20 mouse cellular contexts compared by ENCODE assay signal in the genomic region with DNA sequence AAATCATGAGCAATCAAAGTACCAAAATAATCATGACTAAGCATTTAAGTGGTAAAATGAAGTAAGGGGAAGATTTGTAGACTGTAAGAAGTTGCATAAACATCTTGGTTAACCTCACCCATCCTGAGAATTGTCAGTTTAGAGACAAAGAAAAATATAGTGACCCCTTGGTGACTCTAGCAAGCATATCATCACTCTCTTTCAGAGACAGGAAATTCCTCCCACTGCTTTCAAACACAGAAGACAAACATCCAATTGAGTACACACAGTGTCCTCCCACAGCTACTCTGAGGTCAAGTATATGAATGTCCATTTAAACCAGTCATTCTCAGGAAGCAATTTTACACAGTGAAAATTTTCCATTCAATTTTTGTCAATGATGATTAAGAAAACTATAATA.
DNase-seq lines count a peak whose midpoint lies in the region; ATAC-seq and TF ChIP-seq lines count a peak whose summit lies in the region.
"Had no signal": no experiment of that assay in that cellular context is flagged by ENCODE, and none has a peak within 500 bp of the region (broad histone marks: within the 10 kb centered on the region; RNA-seq: fewer than 3 reads in every experiment).

No protein-coding gene starts in this region.

- H3K79me2 ChIP-seq in liver, adult 2 months (ENCODE audit: control insufficient read depth, insufficient read depth, low read length) = no peaks in the 10 kb centered on the region

- peak; percentile 23 for DNase-seq in liver, adult 2 months (ENCODE audit: extremely low read depth, low read depth, low spot score)
- DNase-seq in liver, postnatal 0 days = no peak
- peak; percentile 44 for DNase-seq in Muller cell, postnatal 12 days (ENCODE audit: inconsistent ontology term)
- peak; percentile 38 for DNase-seq in embryo, embryonic 10 days (ENCODE audit: low spot score)
- peak; percentile 16 for DNase-seq in lung, postnatal 10 days
- DNase-seq in ovary, postnatal 10 days (ENCODE audit: low spot score) = no peak
- no peak for DNase-seq in frontal cortex, postnatal 36 days (ENCODE audit: low spot score in 2 of 2)
- DNase-seq: cerebellum, adult 11 months; cerebellum, postnatal 25 days; gastrocnemius, postnatal 36 days; spleen, adult 18-20 months; thymus, postnatal 25 days had no signal

- no peaks in the 10 kb centered on the region for H3K9me3 ChIP-seq in liver, postnatal 0 days (ENCODE audit: low read length)
- H3K9me3 ChIP-seq: heart, embryonic 13.5 days; hindbrain, embryonic 10.5 days; limb, embryonic 12.5 days; liver, embryonic 15.5 days; midbrain, embryonic 12.5 days had no signal

- H3K4me3 ChIP-seq in liver, adult 2 months (ENCODE audit: insufficient read depth, low read depth, low read length) = no peak overlapping the region
- H3K4me3 ChIP-seq in liver, postnatal 0 days (ENCODE audit: low read depth, low read length) = no peak overlapping the region
- H3K4me3 ChIP-seq: heart, embryonic 13.5 days; hindbrain, embryonic 10.5 days; limb, embryonic 12.5 days; liver, embryonic 15.5 days; midbrain, embryonic 12.5 days; myocyte had no signal

- H3K36me3 ChIP-seq in liver, adult 2 months (ENCODE audit: control insufficient read depth, insufficient read depth, low read length) = no peaks in the 10 kb centered on the region
- no peaks in the 10 kb centered on the region for H3K36me3 ChIP-seq in liver, postnatal 0 days (replicated peaks; ENCODE audit: insufficient read depth, low read length)
- H3K36me3 ChIP-seq: heart, embryonic 13.5 days; hindbrain, embryonic 10.5 days; limb, embryonic 12.5 days; liver, embryonic 15.5 days; midbrain, embryonic 12.5 days had no signal

- ATAC-seq in liver, postnatal 0 days = no peak
- ATAC-seq: Patski had no signal

- no peak overlapping the region for H3K9ac ChIP-seq in liver, adult 2 months (ENCODE audit: low read depth, low read length)
- H3K9ac ChIP-seq in liver, postnatal 0 days (replicated peaks) = no peak overlapping the region
- H3K9ac ChIP-seq: heart, embryonic 13.5 days; limb, embryonic 12.5 days; liver, embryonic 15.5 days; midbrain, embryonic 12.5 days had no signal

- H3K27me3 ChIP-seq in liver, adult 2 months (ENCODE audit: control insufficient read depth, insufficient read depth, low read length) = no peaks in the 10 kb centered on the region
- no peaks in the 10 kb centered on the region for H3K27me3 ChIP-seq in liver, postnatal 0 days (ENCODE audit: insufficient read depth, low read length)
- H3K27me3 ChIP-seq: CH12.LX; heart, embryonic 13.5 days; limb, embryonic 12.5 days; liver, embryonic 15.5 days; midbrain, embryonic 12.5 days had no signal

- TF ChIP-seq CTCF in liver, adult 2 months (IDR thresholded peaks at IDR 0.05; ENCODE audit: low read depth, low read length) = no peak
- TF ChIP-seq CTCF in liver, postnatal 0 days (IDR thresholded peaks at IDR 0.05; ENCODE audit: low read depth) = no peak

- no peak for TF ChIP-seq EP300 in liver, postnatal 0 days (IDR thresholded peaks at IDR 0.05; ENCODE audit: low read depth)

- no peak overlapping the region for H3K27ac ChIP-seq in liver, adult 2 months (replicated peaks; ENCODE audit: insufficient read depth, low read depth, low read length)
- H3K27ac ChIP-seq in liver, postnatal 0 days (ENCODE audit: low read depth) = no peak overlapping the region
- H3K27ac ChIP-seq: heart, embryonic 13.5 days; hindbrain, embryonic 10.5 days; limb, embryonic 12.5 days; liver, embryonic 15.5 days; midbrain, embryonic 12.5 days had no signal

- H3K4me1 ChIP-seq in liver, adult 2 months (ENCODE audit: control insufficient read depth, insufficient read depth, low read length) = no peaks in the 10 kb centered on the region
- H3K4me1 ChIP-seq in liver, postnatal 0 days (ENCODE audit: insufficient read depth) = no peaks in the 10 kb centered on the region
- H3K4me1 ChIP-seq: heart, embryonic 13.5 days; hindbrain, embryonic 10.5 days; limb, embryonic 12.5 days; liver, embryonic 15.5 days; midbrain, embryonic 12.5 days had no signal

- H3K4me2 ChIP-seq in liver, postnatal 0 days (ENCODE audit: low read depth, low read length) = no peak overlapping the region
- H3K4me2 ChIP-seq: heart, embryonic 13.5 days; limb, embryonic 12.5 days; liver, embryonic 15.5 days; midbrain, embryonic 12.5 days had no signal

- no peak for TF ChIP-seq POLR2A in liver, adult 2 months (IDR thresholded peaks at IDR 0.05; ENCODE audit: extremely low read depth, insufficient read depth, low read length)

Comparison
In these comparisons a context has a peak if more than half of its experiments do, and no peak if none do; other contexts are left out.
1. DNase-seq: peak in liver, adult 2 months (single experiment), Muller cell, postnatal 12 days (single experiment), embryo, embryonic 10 days (single experiment) and lung, postnatal 10 days (single experiment); none in liver, postnatal 0 days (single experiment), ovary, postnatal 10 days (single experiment) and frontal cortex, postnatal 36 days (0 of 2).